Mouse (Mus musculus): ENCODE measurements at regions not wholly inside any gene's neighbourhood (a gene's known extent, or its start where the extent isn't known, plus 50 kb on each side); places are given as distances from the start of the nearest gene placed in this dataset.

GRCm38 (mm10) chr1:190639846-190640245, 271.7 kb downstream of the Rps6kc1 start:
- TF ChIP-seq CTCF (IDR thresholded peaks at IDR 0.05; ENCODE audit: control insufficient read depth, insufficient read depth, insufficient replicate concordance, low read depth, low read length) (no peak), POLR2A (IDR thresholded peaks at IDR 0.05; ENCODE audit: control insufficient read depth, low read depth, low read length) (no peak)
- no peaks in the 10 kb centered on the region for H3K27me3 ChIP-seq (ENCODE audit: control insufficient read depth, insufficient read depth, low read length)
- H3K4me1 ChIP-seq (ENCODE audit: control insufficient read depth, insufficient read depth, low read length) = no peaks in the 10 kb centered on the region
- H3K27ac ChIP-seq (ENCODE audit: control insufficient read depth, insufficient read depth, low read depth, low read length) = no peak overlapping the region
- no peaks in the 10 kb centered on the region for H3K36me3 ChIP-seq (ENCODE audit: control insufficient read depth, insufficient read depth, low read length)
- no peak overlapping the region for H3K4me3 ChIP-seq (ENCODE audit: control insufficient read depth, low read depth, low read length)

DNA sequence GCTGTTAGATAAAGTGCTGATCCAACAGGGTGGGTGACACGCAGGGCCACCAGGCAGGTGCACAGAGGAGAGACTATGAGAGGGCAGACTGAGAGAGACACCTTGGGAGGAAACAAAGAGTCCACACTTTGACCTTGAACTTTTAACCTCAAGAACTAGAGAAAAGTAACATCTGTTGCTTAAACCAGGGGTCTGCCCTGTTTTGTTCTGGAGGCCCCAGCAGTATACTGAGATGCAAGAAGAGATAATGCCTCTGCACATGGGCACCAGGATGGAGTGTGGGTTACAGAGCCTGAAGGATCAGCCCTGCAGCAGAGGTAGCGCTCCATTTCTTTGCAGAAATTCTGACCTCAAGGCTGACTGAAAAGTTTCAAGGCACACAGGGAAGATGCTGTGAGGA, 276.6 kb downstream of the Rps6kc1 start:
- H3K4me1 ChIP-seq (ENCODE audit: control insufficient read depth, insufficient read depth, low read length) = no peaks in the 10 kb centered on the region
- no peaks in the 10 kb centered on the region for H3K27me3 ChIP-seq (ENCODE audit: control insufficient read depth, insufficient read depth, low read length)
- H3K27ac ChIP-seq (ENCODE audit: control insufficient read depth, insufficient read depth, low read depth, low read length) = no peak overlapping the region
- no peak overlapping the region for H3K4me3 ChIP-seq (ENCODE audit: control insufficient read depth, low read depth, low read length)
- H3K36me3 ChIP-seq (ENCODE audit: control insufficient read depth, insufficient read depth, low read length) = no peaks in the 10 kb centered on the region
- TF ChIP-seq CTCF (IDR thresholded peaks at IDR 0.05; ENCODE audit: control insufficient read depth, insufficient read depth, insufficient replicate concordance, low read depth, low read length) (no peak), POLR2A (IDR thresholded peaks at IDR 0.05; ENCODE audit: control insufficient read depth, low read depth, low read length) (no peak)

GRCm38 (mm10) chr1:190631641-190632040, 279.9 kb downstream of the Rps6kc1 start:
- H3K27ac ChIP-seq (ENCODE audit: control insufficient read depth, insufficient read depth, low read depth, low read length) = no peak overlapping the region
- no peak overlapping the region for H3K4me3 ChIP-seq (ENCODE audit: control insufficient read depth, low read depth, low read length)
- no peaks in the 10 kb centered on the region for H3K27me3 ChIP-seq (ENCODE audit: control insufficient read depth, insufficient read depth, low read length)
- no peaks in the 10 kb centered on the region for H3K36me3 ChIP-seq (ENCODE audit: control insufficient read depth, insufficient read depth, low read length)
- H3K4me1 ChIP-seq (ENCODE audit: control insufficient read depth, insufficient read depth, low read length) = no peaks in the 10 kb centered on the region
- no peak for TF ChIP-seq CTCF (IDR thresholded peaks at IDR 0.05; ENCODE audit: control insufficient read depth, insufficient read depth, insufficient replicate concordance, low read depth, low read length)
- TF ChIP-seq POLR2A (IDR thresholded peaks at IDR 0.05; ENCODE audit: control insufficient read depth, low read depth, low read length) = no peak

GRCm38 (mm10) chr1:190630193-190630592, 281.4 kb downstream of the Rps6kc1 start:
- TF ChIP-seq CTCF (IDR thresholded peaks at IDR 0.05; ENCODE audit: control insufficient read depth, insufficient read depth, insufficient replicate concordance, low read depth, low read length) (no peak), POLR2A (IDR thresholded peaks at IDR 0.05; ENCODE audit: control insufficient read depth, low read depth, low read length) (no peak)

GRCm38 (mm10) chr1:190623916-190624315, 287.7 kb downstream of the Rps6kc1 start:
- TF ChIP-seq POLR2A (IDR thresholded peaks at IDR 0.05; ENCODE audit: control insufficient read depth, low read depth, low read length) = no peak
- no peaks in the 10 kb centered on the region for H3K36me3 ChIP-seq (ENCODE audit: control insufficient read depth, insufficient read depth, low read length)
- H3K27ac ChIP-seq (ENCODE audit: control insufficient read depth, insufficient read depth, low read depth, low read length) = no peak overlapping the region
- no peaks in the 10 kb centered on the region for H3K27me3 ChIP-seq (ENCODE audit: control insufficient read depth, insufficient read depth, low read length)
- no peaks in the 10 kb centered on the region for H3K4me1 ChIP-seq (ENCODE audit: control insufficient read depth, insufficient read depth, low read length)
- H3K4me3 ChIP-seq (ENCODE audit: control insufficient read depth, low read depth, low read length) = no peak overlapping the region

More at GRCm38 (mm10) chr1:190630193-190630592, 281.4 kb downstream of the Rps6kc1 start:
- Histone ChIP-seq H3K27me3 (ENCODE audit: control insufficient read depth, insufficient read depth, low read length) (no peaks in the 10 kb centered on the region), H3K36me3 (ENCODE audit: control insufficient read depth, insufficient read depth, low read length) (no peaks in the 10 kb centered on the region), H3K27ac (ENCODE audit: control insufficient read depth, insufficient read depth, low read depth, low read length) (no peak overlapping the region), H3K4me3 (ENCODE audit: control insufficient read depth, low read depth, low read length) (no peak overlapping the region), H3K4me1 (ENCODE audit: control insufficient read depth, insufficient read depth, low read length) (no peaks in the 10 kb centered on the region)

GRCm38 (mm10) chr1:190600425-190600824, 311.1 kb downstream of the Rps6kc1 start:
- Histone ChIP-seq H3K4me3 (ENCODE audit: control insufficient read depth, low read depth, low read length) (no peak overlapping the region), H3K4me1 (ENCODE audit: control insufficient read depth, insufficient read depth, low read length) (no peaks in the 10 kb centered on the region), H3K36me3 (ENCODE audit: control insufficient read depth, insufficient read depth, low read length) (no peaks in the 10 kb centered on the region), H3K27ac (ENCODE audit: control insufficient read depth, insufficient read depth, low read depth, low read length) (no peak overlapping the region), H3K27me3 (ENCODE audit: control insufficient read depth, insufficient read depth, low read length) (no peaks in the 10 kb centered on the region)
- TF ChIP-seq CTCF (IDR thresholded peaks at IDR 0.05; ENCODE audit: control insufficient read depth, insufficient read depth, insufficient replicate concordance, low read depth, low read length) = no peak
- TF ChIP-seq POLR2A (IDR thresholded peaks at IDR 0.05; ENCODE audit: control insufficient read depth, low read depth, low read length) = no peak

DNA sequence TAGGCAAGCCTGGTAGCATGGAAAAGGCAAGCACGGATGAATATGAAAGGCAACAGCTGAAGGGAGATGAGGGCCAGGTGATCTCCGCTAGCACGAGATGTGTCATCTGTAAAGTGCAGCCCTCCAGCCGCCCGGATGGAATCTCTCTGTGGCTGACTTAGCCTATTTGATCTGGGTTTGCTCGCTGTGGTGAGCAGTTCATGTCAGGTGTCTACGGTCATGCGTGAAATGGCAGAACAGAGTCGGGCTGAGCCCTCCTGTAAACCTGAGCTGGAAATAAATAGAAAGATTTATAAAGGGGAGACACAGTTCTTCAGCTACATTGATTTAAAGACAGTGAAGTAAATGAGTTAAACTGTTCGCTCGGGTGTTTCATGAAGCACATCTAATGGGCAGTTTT, 311.9 kb downstream of the Rps6kc1 start:
- TF ChIP-seq CTCF (IDR thresholded peaks at IDR 0.05; ENCODE audit: control insufficient read depth, insufficient read depth, insufficient replicate concordance, low read depth, low read length) = no peak
- no peak for TF ChIP-seq POLR2A (IDR thresholded peaks at IDR 0.05; ENCODE audit: control insufficient read depth, low read depth, low read length)
- no peaks in the 10 kb centered on the region for H3K4me1 ChIP-seq (ENCODE audit: control insufficient read depth, insufficient read depth, low read length)
- H3K27me3 ChIP-seq (ENCODE audit: control insufficient read depth, insufficient read depth, low read length) = no peaks in the 10 kb centered on the region
- no peak overlapping the region for H3K27ac ChIP-seq (ENCODE audit: control insufficient read depth, insufficient read depth, low read depth, low read length)
- no peak overlapping the region for H3K4me3 ChIP-seq (ENCODE audit: control insufficient read depth, low read depth, low read length)
- H3K36me3 ChIP-seq (ENCODE audit: control insufficient read depth, insufficient read depth, low read length) = no peaks in the 10 kb centered on the region

DNA sequence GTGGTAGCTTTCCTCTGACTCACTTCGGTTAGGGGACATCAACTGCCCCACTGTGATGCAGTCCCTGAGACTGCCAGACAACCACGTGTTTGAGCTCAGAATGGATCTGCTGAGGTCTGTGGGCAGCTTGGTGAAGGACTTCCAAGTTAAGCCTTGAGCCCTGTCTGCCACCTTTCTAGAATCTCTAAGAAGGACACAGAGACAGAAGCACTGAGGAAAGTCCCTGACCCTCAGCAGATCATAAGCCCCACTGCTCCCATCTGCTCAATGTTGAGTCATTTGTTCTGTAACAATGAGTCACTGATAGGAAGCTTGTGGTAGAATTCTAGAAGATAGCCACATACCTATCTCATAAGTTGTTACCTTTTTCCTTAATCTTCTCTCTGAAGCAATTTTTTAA, 315.4 kb downstream of the Rps6kc1 start:
- H3K27ac ChIP-seq (ENCODE audit: control insufficient read depth, insufficient read depth, low read depth, low read length) = no peak overlapping the region
- TF ChIP-seq CTCF (IDR thresholded peaks at IDR 0.05; ENCODE audit: control insufficient read depth, insufficient read depth, insufficient replicate concordance, low read depth, low read length) (no peak), POLR2A (IDR thresholded peaks at IDR 0.05; ENCODE audit: control insufficient read depth, low read depth, low read length) (no peak)
- peak overlapping the region; percentile 50 for H3K4me3 ChIP-seq (ENCODE audit: control insufficient read depth, low read depth, low read length)
- H3K36me3 ChIP-seq (ENCODE audit: control insufficient read depth, insufficient read depth, low read length) = no peaks in the 10 kb centered on the region
- H3K4me1 ChIP-seq (ENCODE audit: control insufficient read depth, insufficient read depth, low read length) = no peaks in the 10 kb centered on the region
- H3K27me3 ChIP-seq (ENCODE audit: control insufficient read depth, insufficient read depth, low read length) = no peaks in the 10 kb centered on the region
